Mouse (Mus musculus) layer of hippocampus, adult 9-10 months (tissue): ENCODE measurements around the gene Nfix.

Experiments
- DNase-seq: peaks from one replicate; pipeline ENCODE4 v3.0.0; 2022; ENCODE audit warnings: low spot score

Nfix gene

DNA sequence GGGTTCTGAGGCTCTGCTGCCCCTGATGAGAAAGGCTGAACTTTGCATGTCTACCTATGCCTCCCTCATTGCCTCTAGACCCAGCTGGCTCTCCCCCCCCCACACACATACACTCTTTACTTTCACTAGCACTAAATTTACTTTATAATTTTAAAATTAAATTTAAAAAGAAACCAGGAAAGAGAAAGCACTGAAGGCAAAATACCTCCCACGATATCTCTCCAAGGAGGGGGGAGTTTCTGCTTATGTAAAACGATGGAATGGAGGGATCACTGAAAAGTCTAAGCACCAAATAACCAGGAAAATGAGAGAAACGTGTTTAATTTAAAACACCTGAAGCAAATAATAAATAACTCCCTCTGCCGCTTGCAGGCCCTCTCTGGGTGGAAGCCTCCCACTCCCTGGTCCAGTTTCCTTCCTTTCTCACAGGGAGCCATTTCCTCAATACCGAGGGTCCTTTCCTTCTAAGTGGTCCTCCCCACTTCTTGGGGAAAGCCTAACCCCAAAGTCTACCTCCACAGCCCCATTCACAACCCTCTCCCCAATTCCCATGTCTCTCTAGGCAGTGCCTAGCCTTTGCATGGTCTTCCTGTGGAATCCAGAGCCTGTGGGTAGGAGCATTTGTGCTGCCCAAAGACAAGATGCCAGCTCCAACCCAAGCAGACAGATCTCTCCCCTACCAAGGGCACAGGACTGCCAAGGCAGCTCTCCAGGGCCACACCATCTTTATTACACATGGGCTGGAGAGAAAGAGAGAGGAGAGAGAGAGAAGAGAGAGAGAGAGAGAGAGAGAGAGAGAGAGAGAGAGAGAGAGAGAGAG is 18.2 kb downstream of the Nfix start:
- DNase-seq = no peak

DNA sequence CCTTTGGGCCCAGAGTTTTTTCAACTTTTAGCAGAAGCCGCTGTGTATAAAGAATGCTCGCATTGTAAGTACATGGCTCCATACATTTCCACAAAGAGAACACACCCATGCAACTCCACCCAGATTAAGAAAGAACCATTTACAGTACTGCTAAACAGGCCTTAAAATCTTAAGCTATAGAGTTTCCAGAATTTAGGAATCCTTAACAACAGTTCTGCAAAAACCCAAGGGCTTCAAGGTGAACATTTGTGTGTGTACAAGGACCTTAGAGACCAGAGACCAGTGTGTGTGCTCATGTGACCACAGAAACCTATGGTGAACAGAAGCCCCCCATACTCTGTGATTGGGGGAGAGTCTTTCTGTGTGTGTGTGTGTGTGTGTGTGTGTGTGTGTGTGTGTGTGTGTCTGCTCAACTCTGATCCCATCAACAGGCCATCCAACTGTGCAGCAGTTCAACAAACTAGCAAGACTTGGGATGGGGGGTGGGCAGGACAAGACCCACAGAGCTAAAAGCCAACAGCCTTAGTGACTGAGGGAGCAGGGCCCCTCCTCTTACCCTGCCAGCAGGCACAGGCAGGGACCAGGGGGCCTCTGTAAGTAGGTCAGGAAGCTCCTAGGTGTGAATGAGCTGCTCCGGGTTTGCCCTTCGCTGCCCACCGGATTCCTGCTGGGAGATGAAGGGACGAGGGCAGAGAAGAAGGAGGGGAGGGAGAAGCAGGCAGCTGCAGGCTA is 19.0 kb downstream of the Nfix start:
- DNase-seq = no peak

DNA sequence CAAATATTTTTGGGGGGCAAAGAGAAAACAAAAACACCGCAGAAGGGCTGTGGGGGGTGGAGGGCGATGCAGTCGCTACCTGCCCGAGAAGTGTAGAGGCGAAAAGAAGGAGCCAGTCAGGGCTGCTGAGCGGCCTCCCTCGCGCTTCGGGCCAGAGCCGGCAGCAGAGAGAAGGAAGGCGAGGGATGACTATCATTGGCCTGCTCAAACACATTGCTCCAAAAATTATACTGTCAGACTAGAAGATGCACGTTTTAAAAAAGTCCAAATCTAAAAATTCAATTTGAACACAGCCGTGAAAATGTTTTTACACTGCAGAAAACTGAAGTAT is 20.0 kb downstream of the Nfix start:
- no peak for DNase-seq

DNA sequence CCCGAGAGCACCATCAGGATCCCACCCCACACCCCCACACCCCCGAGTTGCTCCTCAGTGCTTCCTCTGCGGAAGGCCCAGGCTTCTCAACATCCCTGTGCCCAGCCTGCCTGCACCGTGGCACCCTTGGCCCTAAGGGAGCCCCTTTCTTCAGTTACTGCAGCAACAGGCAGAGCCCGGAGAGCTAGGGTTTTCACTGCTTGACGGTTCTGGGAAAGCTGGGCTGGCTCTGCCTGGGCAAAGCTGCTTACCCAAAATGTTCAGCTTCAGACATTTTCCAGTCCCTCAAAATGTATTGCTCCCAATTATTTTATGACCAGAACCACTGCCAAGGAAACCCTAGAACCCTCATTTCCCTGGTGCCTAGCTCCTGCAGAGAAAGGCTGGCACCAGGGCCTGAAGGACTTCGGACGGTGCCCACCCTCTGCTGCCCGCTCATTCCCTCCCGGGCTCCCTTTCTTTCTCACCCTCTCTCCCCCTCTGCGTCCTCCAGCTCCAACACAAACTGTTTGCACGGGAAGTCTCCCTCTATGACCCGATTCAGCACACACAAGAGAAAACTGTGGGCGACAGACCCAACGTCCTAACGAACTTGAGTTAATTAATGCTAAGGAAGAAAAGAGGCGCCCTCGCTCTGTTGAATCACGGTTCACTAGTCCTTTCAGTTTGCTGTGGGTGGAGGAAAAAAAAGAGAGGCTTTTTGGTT is 20.5 kb downstream of the Nfix start:
- DNase-seq = no peak

DNA sequence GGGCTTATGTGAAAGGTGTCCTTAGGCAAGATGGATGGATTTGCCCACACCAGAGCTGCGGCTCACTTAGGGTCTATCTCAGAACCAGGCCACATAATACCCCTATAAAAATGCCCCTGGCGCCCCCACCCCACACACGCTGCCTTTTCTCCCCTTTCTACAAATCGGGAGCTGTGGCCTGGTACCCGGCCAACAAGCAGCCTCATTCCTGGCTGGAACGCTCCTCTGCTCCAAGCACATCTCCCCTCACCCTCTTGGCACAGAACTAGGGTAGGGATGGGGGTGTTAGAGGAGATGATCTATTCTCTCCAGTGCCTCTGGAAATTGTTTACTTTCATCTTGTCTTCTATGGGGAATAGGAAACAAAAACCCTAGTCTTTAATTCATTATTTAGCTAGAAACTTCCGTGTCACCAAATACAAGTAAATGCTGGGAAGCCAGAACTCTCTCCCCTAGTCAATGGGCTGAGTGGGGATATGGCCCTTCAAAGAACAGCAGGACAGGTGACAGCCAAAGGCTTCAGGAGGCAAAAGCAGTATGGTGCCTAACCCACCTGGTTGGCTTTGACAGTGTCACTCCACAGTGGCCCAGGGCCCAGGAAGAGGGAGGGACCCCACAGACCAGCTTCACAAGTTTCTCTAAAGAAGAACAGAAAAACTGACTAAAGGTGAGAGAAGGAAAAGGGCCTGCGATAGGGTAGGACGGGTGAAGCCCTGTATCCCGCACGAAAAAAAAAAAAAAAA is 21.3 kb downstream of the Nfix start:
- DNase-seq = no peak

DNA sequence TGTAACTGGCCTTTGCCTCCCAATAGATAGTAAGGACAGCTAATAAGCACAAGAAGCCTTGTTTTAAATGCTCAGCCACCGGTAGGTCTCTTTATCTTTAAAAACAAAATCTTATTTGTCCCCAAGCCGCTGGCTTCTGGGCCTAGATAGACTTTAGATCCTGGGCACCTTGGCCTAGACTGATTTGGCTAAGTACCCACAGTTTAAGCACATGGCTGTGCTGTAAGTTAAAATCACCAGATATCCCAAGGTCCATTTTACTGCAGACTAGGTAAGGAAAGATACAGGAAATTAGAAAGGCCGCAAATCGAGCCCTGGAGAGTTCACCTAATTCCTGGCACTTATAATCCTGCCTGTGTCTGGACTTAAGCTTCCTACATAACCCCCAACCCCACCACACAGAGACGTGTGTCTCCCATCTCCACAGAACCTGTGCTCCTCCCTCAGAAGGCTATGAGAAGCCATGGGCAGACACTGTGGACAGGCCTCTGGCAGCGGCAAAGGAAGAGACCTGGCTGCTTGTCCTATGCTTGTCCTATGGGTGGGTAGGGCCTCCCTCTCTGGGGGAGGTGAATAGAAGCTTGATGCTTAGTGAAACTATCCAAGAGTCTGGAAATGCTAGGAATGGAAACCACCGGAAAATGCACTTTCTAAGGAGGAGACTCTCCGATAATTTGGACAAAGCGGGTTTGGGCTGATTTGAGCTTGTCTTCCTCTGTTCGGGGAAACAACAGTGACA is 22.1 kb downstream of the Nfix start:
- no peak for DNase-seq

DNA sequence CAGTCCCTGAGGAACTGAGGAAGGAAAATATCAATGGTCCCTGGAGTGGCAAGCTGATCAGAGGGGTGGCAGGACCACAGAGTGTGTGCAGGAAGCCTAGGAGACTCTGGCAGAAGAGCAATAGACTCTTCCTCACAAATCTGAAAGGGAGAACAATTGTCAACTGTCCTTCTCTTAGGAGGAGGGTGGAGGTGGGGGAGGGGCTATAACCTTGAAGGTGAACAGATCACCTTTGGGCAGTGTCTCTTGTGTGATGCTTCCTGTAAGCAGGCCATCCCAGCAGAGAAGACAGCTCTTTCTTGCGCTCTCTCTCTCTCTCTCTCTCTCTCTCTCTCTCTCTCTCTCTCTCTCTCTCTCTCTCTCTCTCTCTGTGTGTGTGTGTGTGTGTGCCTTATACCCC is 23.6 kb downstream of the Nfix start:
- no peak for DNase-seq

DNA sequence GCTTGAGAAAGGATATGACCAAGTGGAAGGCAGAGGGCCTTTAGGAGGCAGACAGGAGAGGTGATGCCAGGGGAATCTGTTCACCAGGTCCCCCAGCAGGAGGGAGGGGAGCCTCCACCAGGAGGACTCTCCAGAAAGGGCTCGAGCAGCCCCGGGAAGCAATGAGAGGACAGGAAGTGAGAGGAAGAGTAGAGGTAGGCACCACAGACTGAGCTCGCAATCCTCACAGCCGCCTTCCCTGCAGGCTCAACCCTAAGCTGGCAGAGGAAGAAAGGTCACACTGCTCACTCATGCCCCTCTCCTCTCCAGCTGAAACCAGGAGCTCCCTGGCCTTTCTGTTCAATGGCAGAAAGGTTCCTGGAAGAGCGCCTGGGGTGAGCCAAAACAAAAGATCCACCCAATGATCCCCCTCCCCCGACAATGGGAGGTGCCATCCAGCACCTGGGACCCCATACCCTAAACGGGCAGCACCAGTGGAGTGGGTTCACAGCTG is 24.5 kb downstream of the Nfix start:
- no peak for DNase-seq

DNA sequence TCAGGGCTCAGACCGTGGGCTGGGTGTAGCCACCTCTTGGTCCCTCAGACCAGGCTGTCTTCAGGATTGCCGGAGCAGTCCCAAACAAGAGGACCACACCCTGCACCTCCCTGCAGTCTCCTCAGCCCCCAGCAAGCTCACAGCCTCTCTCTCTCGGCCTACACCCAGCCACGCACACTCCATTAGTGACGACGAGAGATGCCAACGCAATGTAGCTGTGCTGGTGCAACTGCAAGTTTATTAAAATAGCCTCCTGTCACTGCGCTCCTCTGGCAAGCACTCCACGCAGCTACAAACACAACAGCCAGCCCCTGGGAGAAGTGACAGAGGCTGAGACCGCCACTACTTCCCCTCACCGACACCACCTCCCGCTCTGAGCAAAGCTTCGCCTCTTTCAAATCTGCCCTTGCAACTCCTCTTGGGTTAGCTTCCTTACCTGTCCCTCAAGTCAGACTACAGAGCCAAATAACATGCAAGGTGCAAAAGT is 25.0 kb downstream of the Nfix start:
- DNase-seq = no peak

DNA sequence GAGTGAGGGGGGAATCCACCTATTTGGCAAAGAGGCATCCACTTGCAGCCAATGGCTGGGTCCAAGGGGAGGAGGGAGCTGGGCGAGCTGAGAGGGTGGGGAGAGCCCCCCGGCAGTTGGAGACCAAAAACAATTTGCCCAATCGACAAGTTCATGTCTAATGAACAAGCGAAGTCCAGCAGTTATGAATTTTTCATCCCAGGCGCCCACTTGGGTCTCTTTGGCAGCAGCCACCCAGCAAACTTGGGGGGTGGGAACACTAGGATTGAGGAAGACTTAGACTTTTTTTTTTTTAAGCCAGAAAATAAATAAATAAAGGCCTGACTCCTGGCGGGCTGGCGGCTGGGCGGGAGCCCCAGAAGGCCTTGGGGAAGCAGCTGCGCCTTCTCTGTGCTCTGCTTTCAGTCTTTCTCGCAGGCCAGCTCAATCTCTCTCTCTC is 25.7 kb downstream of the Nfix start:
- DNase-seq = no peak

DNA sequence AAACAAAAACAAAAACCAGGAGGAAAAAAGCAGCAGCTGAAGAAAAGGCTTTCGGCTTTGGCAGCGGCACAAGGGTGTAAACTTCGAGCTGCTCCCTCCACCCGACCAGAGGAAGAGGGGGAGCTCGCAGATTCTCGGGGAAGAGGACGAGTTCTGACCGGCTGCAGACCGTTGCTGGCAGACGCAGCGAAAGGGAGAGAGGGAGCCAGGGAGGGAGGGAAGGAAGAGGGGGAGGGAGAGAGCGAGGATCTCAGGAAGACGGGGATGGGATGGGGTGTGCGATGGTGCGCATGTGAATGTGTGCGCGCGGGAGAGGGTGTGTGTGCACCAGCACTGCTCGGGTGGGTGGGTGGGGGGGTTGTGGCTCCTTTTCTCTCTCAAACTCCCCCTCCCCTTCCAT is 26.3 kb downstream of the Nfix start:
- DNase-seq = no peak

DNA sequence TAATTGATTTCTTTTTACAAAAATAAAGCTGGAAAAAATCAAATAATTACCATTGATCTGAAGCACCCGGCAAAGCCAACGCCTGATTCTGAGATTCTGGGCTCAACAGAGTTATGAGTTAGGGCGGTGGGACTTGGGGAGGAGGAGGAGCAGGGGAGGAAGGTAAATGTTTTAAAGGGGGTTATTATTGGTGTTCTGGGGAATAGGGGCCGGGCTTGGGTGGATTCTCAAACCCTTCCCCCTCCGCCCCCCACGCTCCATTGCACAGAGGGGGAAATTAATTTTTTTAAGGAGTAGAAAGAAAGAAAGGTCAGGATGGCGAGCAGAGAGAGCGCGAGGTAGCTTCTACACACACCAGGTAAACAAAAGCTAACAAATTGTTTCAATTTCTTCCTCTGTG is 26.8 kb downstream of the Nfix start:
- DNase-seq = no peak

DNA sequence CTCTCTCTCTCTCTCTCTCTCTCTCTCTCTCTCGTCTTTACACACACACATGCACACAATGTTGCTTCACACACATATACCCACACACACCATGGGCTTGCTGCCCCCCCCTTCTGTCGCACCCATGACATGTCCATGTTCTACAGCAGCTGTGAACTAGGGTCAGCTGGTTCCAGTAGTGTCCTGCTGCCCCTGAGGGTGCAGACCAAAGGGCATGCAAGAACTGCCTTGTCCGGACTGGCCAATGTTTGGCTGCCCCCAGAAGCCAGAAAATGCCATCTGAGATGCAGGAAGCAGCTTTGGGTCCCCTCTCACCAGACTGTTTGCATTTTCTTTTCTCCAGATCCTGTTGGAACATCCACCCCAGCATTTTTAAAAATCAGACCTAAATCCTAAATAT is 27.5 kb downstream of the Nfix start:
- no peak for DNase-seq

DNA sequence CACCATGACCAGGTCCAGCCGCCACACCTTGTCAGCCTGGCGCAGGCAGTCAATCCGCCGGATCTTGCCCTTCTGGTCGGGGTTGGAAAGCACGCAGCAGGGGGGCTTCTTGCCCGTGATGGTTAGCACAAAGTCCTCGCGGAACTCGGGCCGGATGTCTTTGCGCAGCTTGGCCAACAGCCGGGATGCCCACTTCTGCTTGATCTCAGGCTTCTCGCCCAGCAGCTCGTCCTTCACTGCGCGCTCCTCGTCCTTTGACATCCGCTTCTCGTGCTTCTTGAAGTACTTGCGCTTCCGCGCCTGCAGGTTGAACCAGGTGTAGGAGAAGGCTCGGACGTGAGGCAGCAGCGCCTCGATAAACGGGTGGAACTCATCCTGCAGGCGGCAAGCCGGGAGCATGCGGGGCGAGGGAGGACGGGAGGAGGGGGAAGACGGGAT is 28.2 kb downstream of the Nfix start:
- DNase-seq = no peak

DNA sequence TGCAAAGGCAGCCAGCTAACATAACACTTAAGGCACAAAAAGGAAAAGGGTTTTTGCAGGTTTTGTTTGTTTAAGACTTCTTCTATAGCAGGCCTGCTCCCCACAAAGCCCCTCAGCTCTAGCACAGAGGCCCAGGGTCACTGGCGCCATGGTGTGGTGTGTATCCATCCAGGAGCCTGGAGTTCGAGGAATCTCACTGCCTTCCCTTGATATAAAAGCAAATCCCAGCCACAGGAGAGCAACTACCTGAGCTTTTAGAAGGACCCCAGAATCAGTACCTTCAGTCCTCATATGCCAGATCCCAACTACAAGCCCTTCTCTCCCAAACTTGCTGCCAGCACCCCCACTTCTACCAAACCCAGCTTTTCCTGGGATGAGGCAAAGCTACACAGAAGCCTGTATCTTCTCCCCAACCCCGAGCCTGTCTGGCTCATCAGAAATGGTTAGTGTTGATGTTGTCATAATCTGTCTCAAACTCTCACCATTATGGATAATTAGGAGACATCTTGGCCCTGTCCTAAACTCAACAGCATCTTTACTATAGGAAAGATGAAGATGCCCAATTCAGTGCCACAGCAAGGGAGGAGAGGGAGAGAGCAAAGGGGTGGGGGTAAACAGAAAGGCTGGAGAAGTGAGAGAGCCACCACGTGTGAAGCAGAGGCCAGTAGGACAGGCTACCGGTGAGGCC is 29.0 kb downstream of the Nfix start:
- DNase-seq = no peak

DNA sequence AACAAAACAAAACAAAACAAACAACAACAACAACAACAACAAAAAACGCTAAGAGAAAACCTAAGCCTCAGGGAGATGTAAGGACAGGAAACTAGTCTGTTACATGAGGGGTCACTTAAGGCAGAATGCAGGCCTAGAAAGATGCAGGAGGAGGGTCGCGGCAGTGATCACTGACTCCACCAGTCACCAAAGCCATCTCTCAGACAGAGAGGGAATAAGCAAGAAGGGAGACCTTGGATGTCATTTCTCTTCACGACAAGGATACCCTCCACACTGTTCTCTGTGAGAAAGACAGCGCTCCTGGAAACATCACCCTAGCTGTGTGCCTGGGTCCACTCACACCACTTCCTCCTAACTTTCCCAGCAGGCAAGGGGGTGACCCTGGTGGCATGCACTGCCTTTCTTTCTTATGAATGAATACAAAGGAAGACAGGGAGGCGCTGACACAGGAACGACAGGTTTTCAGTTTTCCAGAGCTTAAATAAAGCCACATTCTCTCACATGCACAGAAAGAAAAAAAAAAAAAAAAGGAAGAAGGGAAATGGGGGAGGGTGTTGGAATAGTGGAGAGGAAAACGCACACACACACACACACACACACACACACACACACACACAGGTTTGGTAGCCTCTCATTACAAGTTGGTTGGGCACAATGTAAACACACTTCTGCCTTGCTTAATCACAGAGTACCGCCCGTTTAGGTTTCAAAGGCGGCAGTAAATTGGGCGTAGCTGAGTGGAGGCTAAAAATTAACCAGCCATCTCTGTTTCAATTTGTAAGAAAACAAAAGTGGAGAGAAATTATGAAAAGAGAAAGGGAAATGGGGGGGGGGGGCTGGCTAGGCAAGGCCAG is 29.8 kb downstream of the Nfix start:
- DNase-seq = no peak

DNA sequence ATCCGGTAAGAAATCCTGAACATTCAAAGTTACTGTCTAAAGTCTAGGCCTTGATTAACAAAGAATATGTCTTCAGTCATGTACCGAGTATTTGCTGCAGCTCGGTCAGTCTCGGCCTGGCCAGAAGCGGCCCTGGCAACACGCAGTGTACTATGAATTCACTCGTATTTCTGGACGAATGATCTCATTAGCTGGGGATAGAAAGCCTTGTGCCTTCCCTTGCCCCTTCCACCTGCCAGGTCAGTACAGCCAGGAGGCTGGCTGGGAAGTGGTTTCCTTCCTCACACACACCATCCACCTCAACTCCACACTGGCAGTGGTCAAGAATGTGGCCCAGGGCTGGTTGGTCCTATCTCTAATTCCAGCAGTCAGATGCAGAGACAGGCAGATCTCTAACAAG is 30.8 kb downstream of the Nfix start:
- no peak for DNase-seq

DNA sequence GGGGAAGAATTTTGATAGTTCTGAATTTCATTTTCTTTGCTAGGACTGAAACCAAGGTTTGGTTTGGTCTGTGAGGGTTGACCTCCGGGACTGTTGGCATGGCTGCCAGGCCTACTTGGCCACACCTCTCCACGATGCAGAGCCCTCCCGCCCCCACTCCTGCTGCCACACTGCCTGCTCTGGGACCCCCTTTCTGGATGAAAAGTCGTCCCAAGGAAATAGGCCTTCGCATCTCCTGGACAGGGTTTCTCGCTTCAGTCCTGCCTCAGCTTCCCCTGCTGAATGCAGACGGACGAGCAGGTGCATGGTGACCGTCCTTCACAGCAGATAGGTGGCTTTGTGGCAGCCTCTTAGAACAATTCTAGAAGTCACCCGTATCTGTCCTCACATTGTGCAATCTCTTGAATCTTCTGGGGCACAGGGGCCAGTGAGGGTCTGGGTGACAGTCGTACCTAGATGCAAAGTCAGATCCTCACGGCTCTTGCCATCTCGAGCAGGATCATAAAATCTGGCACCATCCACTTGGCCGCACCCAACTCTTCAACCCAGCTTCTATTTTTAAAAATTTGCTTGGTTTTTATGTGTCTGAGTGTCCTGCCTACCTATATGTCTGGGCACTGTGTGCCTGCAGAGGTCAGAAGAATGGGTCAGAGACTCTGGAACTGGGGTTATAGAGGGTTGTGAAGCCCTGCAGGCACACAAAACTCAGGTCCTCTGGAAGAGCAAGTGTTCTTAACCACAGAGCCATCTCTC is 31.6 kb downstream of the Nfix start:
- no peak for DNase-seq

DNA sequence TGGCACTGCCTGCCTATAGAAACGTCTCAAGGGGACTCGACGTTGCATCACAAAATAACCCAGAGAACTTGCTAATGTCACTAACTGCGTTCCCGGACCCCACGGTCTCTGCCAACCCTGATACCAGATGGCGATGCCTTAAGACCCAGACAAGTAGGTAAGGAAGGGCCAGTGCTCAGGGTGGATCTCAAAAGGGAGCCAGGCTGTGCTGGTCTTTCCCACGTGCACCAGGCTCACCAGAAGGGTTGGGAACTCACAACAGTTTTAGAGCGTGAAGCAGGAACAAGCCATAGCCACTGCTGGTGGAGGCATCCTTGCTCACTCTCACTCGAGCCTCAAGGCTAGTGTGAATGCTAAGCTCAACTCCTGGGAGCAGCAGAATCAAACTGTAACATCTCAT is 32.9 kb downstream of the Nfix start:
- no peak for DNase-seq
